Mouse (Mus musculus): ENCODE results near the gene Gm28363.
"Not testable (repeated sequence)": the region's sequence is repeated elsewhere in the genome, so short reads cannot be mapped to it uniquely, and the experiment has no call there.

Gene Gm28363

GRCm38 (mm10) chr1:117696831-117697230 is at the start of gene Gm28363:
Gm28363 (plus strand) TSS chr1:117697131.
- POLR2A ChIA-PET, CTCF ChIA-PET: not testable (repeated sequence)

- POLR2A ChIA-PET, result not testable (repeated sequence)
- CTCF ChIA-PET, result interaction anchor here in 1 of 4 experiments (0.6 kb wide), 1 partner anchor 165 kb away, joined by 9 read pairs; no protein-coding TSS in a partner anchor
These were observed 46.7 kb upstream of the Gm28363 start for GRCm38 (mm10) chr1:117650236-117650635.

Measured in embryonic stem cell, embryonic (primary cell).